Mouse (Mus musculus) stomach, embryonic 14.5 days (tissue): ENCODE data around the gene Adal. TPM values are rescaled to one million over a fixed set of nuclear protein-coding genes. Genes with fewer than 3 reads are reported as not detected.
A peak's percentile ranks its signal among the peaks of the same experiment; 100 is the strongest.
"Not testable (repeated sequence)": the region's sequence is repeated elsewhere in the genome, so short reads cannot be mapped to it uniquely, and the experiment has no call there.

Experiments
- ATAC-seq: fragments of 200-750 bp; cut with Nextera tagmentation; 2 replicates; pipeline ENCODE4 v1.8.0; 2017; ENCODE audit warnings: low read depth, moderate TSS enrichment; ENCODE audit not compliant: insufficient number of reproducible peaks, insufficient read depth, low FRiP score
- H3K27ac ChIP-seq: fragments of 300-500 bp; sonication (generic); 2 replicates; pipeline ENCODE4 v1.5.1; 2014; ENCODE audit warnings: mild to moderate bottlenecking, low read length, moderate library complexity, mixed read lengths
- H3K27me3 ChIP-seq: fragments of 300-500 bp; sonication (generic); 2 replicates; pipeline ENCODE4 v1.6.1; 2014; ENCODE audit warnings: low read length, control low read depth, mixed read lengths; ENCODE audit not compliant: control insufficient read depth, insufficient read depth
- H3K36me3 ChIP-seq: fragments of 300-500 bp; sonication (generic); 2 replicates; pipeline ENCODE4 v1.6.1; 2014; ENCODE audit warnings: mild to moderate bottlenecking, control low read depth, low read length, moderate library complexity, mixed read lengths; ENCODE audit not compliant: control insufficient read depth, insufficient read depth
- H3K4me1 ChIP-seq: fragments of 300-500 bp; sonication (generic); 2 replicates; pipeline ENCODE4 v1.6.1; 2014; ENCODE audit warnings: low read length, control low read depth, mixed read lengths; ENCODE audit not compliant: control insufficient read depth, insufficient read depth
- H3K4me2 ChIP-seq: fragments of 300-500 bp; sonication (generic); replicated peaks from 2 replicates; pipeline ENCODE4 v1.6.1; 2014; ENCODE audit warnings: low read depth, low read length, control low read depth
- H3K4me3 ChIP-seq: fragments of 300-500 bp; sonication (generic); 2 replicates; pipeline ENCODE4 v1.5.1; 2014; ENCODE audit warnings: low read depth, low read length, control low read depth
- H3K9ac ChIP-seq: fragments of 300-500 bp; sonication (generic); replicated peaks from 2 replicates; pipeline ENCODE4 v1.6.1; 2014; ENCODE audit warnings: low read depth, mild to moderate bottlenecking, control low read depth, low read length, moderate library complexity, mixed read lengths
- H3K9me3 ChIP-seq: fragments of 300-500 bp; sonication (generic); 2 replicates; pipeline ENCODE4 v1.6.1; 2016; ENCODE audit warnings: low read depth, low read length, control low read depth; ENCODE audit not compliant: control insufficient read depth
- WGBS: fragments of 180-500 bp; shearing (Covaris S2); extraction: QIAGEN DNeasy Blood & Tissue Kit; methylation state at CpG from one replicate; pipeline ENCODE4 v1.1.7; 2014; 5-methylcytosine and 5-hydroxymethylcytosine counted together
- polyA plus RNA-seq: library from polyadenylated mRNA; unstranded; fragments of >200 nt; fragmentation: Nextera tagmentation; extraction: Ambion mirVana; gene quantifications from 2 replicates; pipeline ENCODE4 v1.2.1, GENCODE M21; 2014

The Adal gene
- 21.8 and 22.7 TPM in 2 replicates for polyA plus RNA-seq

- WGBS: under 1% methylated on average over 86 of the region's 87 CpGs
- H3K9me3 ChIP-seq: 0 out of 2 replicates have a peak, but pooled peaks cover 5% of the 10 kb centered on the region
- peak within 1 kb of the TSS; percentile 57 for H3K4me3 ChIP-seq
- H3K4me1 ChIP-seq: peaks cover 15% of the 10 kb centered on the region
- H3K27me3 ChIP-seq: no peaks in the 10 kb centered on the region
- peak within 1 kb of the TSS; percentile 96 for H3K4me2 ChIP-seq
- H3K36me3 ChIP-seq: peaks cover 12% of the 10 kb centered on the region; the same call in 1 of the 2 replicates
- ATAC-seq: peak; percentile 93
- H3K27ac ChIP-seq: peak within 1 kb of the TSS; percentile 98
- H3K9ac ChIP-seq: peak within 1 kb of the TSS; percentile 79
These were observed at the start of gene Adal, which contains the start of gene Lcmt2 for GRCm38 (mm10) chr2:121140018-121140882. TSS of gene Adal (plus strand) at chr2:121140428. TSS of gene Lcmt2 (minus strand) at chr2:121140653.

- no peaks in the 10 kb centered on the region for H3K36me3 ChIP-seq
- no peaks in the 10 kb centered on the region for H3K9me3 ChIP-seq
- ATAC-seq: no peak; the same call in 1 of the 2 replicates
- WGBS: 20% methylated on average over 9 of the region's 9 CpGs
- no peak overlapping the region for H3K4me3 ChIP-seq
- no peaks in the 10 kb centered on the region for H3K4me1 ChIP-seq
- H3K27me3 ChIP-seq: no peaks in the 10 kb centered on the region
- no peak overlapping the region for H3K27ac ChIP-seq
- H3K4me2 ChIP-seq: no peak overlapping the region
- no peak overlapping the region for H3K9ac ChIP-seq
These were observed 38.2 kb upstream of the Adal start for GRCm38 (mm10) chr2:121102051-121102450.

- Histone ChIP-seq H3K36me3 (no peaks in the 10 kb centered on the region), H3K9me3 (no peaks in the 10 kb centered on the region), H3K27me3 (no peaks in the 10 kb centered on the region), H3K4me2 (no peak overlapping the region), H3K27ac (no peak overlapping the region), H3K4me1 (no peaks in the 10 kb centered on the region), H3K4me3 (no peak overlapping the region), H3K9ac (no peak overlapping the region)
- no peak for ATAC-seq
These were observed 34.3 kb upstream of the Adal start for GRCm38 (mm10) chr2:121105940-121106339.

- Histone ChIP-seq H3K4me2 (no peak within 1 kb of the TSS), H3K9me3 (no peaks in the 10 kb centered on the region), H3K27me3 (no peaks in the 10 kb centered on the region), H3K4me3 (no peak within 1 kb of the TSS), H3K36me3 (no peaks in the 10 kb centered on the region), H3K4me1 (no peaks in the 10 kb centered on the region), H3K9ac (no peak within 1 kb of the TSS), H3K27ac (no peak within 1 kb of the TSS)
- 80% methylated on average over 4 of the region's 4 CpGs for WGBS
- no peak for ATAC-seq
These were observed 30.5 kb upstream of the Adal start, which contains the start of gene Tgm7 for GRCm38 (mm10) chr2:121109695-121110094. TSS of gene Tgm7 (minus strand) at chr2:121109795.

- no peaks in the 10 kb centered on the region for H3K27me3 ChIP-seq
- 89% methylated on average over 2 of the region's 2 CpGs for WGBS
- H3K9me3 ChIP-seq: no peaks in the 10 kb centered on the region
- H3K36me3 ChIP-seq: no peaks in the 10 kb centered on the region
- no peak overlapping the region for H3K27ac ChIP-seq
- H3K4me2 ChIP-seq: no peak overlapping the region
- no peak for ATAC-seq
- no peaks in the 10 kb centered on the region for H3K4me1 ChIP-seq
- no peak overlapping the region for H3K9ac ChIP-seq
- no peak overlapping the region for H3K4me3 ChIP-seq
These were observed 24.8 kb upstream of the Adal start for GRCm38 (mm10) chr2:121115418-121115817.

- Histone ChIP-seq H3K9ac (no peak overlapping the region), H3K36me3 (no peaks in the 10 kb centered on the region), H3K4me1 (no peaks in the 10 kb centered on the region), H3K27me3 (no peaks in the 10 kb centered on the region), H3K9me3 (no peaks in the 10 kb centered on the region), H3K27ac (no peak overlapping the region), H3K4me2 (no peak overlapping the region), H3K4me3 (no peak overlapping the region)
- ATAC-seq: no peak
- WGBS: 76% methylated on average over 3 of the region's 3 CpGs
These were observed 21.0 kb upstream of the Adal start for GRCm38 (mm10) chr2:121119260-121119659.

GRCm38 (mm10) chr2:121126302-121126701 is 13.9 kb upstream of the Adal start:
- H3K4me1 ChIP-seq, H3K9me3 ChIP-seq, H3K27me3 ChIP-seq, H3K9ac ChIP-seq, H3K4me2 ChIP-seq, H3K36me3 ChIP-seq, H3K4me3 ChIP-seq, ATAC-seq, H3K27ac ChIP-seq: not testable (repeated sequence)
- WGBS: 92% methylated on average over 5 of the region's 5 CpGs

GRCm38 (mm10) chr2:121127536-121127935 is 12.7 kb upstream of the Adal start:
- H3K27me3 ChIP-seq: no peaks in the 10 kb centered on the region
- H3K4me3 ChIP-seq: no peak overlapping the region
- H3K9ac ChIP-seq: no peak overlapping the region
- no peaks in the 10 kb centered on the region for H3K36me3 ChIP-seq
- no peaks in the 10 kb centered on the region for H3K9me3 ChIP-seq
- no peak overlapping the region for H3K4me2 ChIP-seq
- no peaks in the 10 kb centered on the region for H3K4me1 ChIP-seq
- no peak for ATAC-seq
- H3K27ac ChIP-seq: no peak overlapping the region
- WGBS: 50% methylated on average over 1 of the region's 1 CpGs
